ENCODE assay signal across 9 mouse cellular contexts in the genomic region with DNA sequence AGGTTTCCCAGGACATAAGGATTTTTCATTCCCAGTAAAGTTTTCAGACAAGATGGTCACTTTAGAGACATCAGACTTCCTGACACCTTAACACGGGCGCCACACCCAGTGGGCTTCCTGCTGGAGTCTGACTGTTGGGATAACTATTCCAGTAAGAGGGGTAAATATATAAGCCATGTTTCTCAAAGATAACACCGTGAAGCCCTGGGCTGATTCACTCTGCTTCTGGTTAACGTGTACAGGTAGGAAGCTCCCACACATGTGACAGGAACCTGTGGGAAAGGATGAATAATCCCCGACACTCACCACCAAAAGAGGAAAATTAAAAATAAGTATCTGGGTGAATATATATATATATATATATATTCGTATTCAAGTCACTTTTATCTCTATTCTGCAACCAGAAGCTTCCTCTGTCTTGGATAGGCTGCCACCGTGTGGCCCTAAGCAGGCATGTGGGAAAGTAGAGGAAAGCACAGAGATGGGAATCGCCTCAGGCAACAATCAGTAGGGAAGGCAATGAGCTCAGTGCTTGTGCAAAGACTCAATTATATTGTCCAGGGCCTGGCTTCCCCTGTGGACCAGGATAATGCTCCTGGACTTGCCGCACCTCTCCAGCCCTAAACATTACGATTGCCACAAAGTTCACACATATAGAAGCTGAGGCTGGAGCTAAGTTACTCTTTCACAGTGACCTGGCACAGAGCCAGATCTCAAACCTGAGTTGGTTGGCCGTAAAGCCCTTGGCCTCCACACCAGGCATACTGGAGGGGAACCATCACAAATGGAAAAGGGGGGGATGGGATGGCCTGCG.
DNase-seq lines count a peak whose midpoint lies in the region; ATAC-seq and TF ChIP-seq lines count a peak whose summit lies in the region.
"Had no signal": no experiment of that assay in that cellular context is flagged by ENCODE, and none has a peak within 500 bp of the region (broad histone marks: within the 10 kb centered on the region; RNA-seq: fewer than 3 reads in every experiment).

No protein-coding gene starts in this region.

- 40% methylated on average over 12 of the region's 12 CpGs for WGBS in embryonic facial prominence, embryonic 13.5 days
- 28% methylated on average over 12 of the region's 12 CpGs for WGBS in kidney, adult 2 months
- WGBS in midbrain, embryonic 16.5 days: 49% methylated on average over 12 of the region's 12 CpGs

- TF ChIP-seq POLR2A in kidney, adult 2 months (IDR thresholded peaks at IDR 0.05; ENCODE audit: low read depth, low read length): no peak

- 0 out of 2 replicates have a peak overlapping the region, but pooled peaks have one; percentile 24 for H3K27ac ChIP-seq in embryonic facial prominence, embryonic 13.5 days
- no peak overlapping the region for H3K27ac ChIP-seq in kidney, adult 2 months (ENCODE audit: insufficient read depth, low read depth, low read length)
- no peak overlapping the region for H3K27ac ChIP-seq in midbrain, embryonic 16.5 days (ENCODE audit: low read length)
- H3K27ac ChIP-seq: macrophage had no signal

- no peak overlapping the region for H3K9ac ChIP-seq in embryonic facial prominence, embryonic 13.5 days
- H3K9ac ChIP-seq in midbrain, embryonic 16.5 days (ENCODE audit: low read depth, low read length): no peak overlapping the region

- no peak; the same call in 1 of the 2 replicates for ATAC-seq in embryonic facial prominence, embryonic 13.5 days (ENCODE audit: insufficient number of reproducible peaks, insufficient read depth, low FRiP score, low TSS enrichment, low read depth)
- peak; percentile 82 for ATAC-seq in midbrain, embryonic 16.5 days

- peak; percentile 86 for DNase-seq in embryo, embryonic 10 days (ENCODE audit: low spot score)
- no peak for DNase-seq in embryo, embryonic 9.5 days (ENCODE audit: extremely low spot score)
- peak; percentile 33 for DNase-seq in heart, adult 8-10 months (ENCODE audit: low spot score)
- DNase-seq in kidney, adult 2 months: peak; percentile 80
- DNase-seq in left cerebral cortex, postnatal 36 days (ENCODE audit: low spot score in 2 of 2): peak; percentile 73 to 76
- peak; percentile 70 for DNase-seq in testis, postnatal 10 days (ENCODE audit: low spot score)

- intact Hi-C loops in left cerebral cortex, postnatal 36 days (cut with DNase I): loop anchor here (2.0 to 5.0 kb wide), 2 partner anchors 289 to 525 kb away; no protein-coding TSS in a partner anchor

- H3K36me3 ChIP-seq in embryonic facial prominence, embryonic 13.5 days: no peaks in the 10 kb centered on the region
- H3K36me3 ChIP-seq in kidney, adult 2 months (ENCODE audit: control insufficient read depth, insufficient read depth, low read length): no peaks in the 10 kb centered on the region
- H3K36me3 ChIP-seq in midbrain, embryonic 16.5 days (ENCODE audit: control insufficient read depth, insufficient read depth, low read length): no peaks in the 10 kb centered on the region

- H3K27me3 ChIP-seq in embryonic facial prominence, embryonic 13.5 days: no peaks in the 10 kb centered on the region
- H3K27me3 ChIP-seq in kidney, adult 2 months (replicated peaks; ENCODE audit: control insufficient read depth, insufficient read depth, low read length): no peaks in the 10 kb centered on the region
- peaks cover 10% of the 10 kb centered on the region for H3K27me3 ChIP-seq in midbrain, embryonic 16.5 days (ENCODE audit: control insufficient read depth, insufficient read depth, low read depth, low read length)

- peak; percentile 76 for TF ChIP-seq CTCF in kidney, adult 2 months (conservative IDR thresholded peaks at IDR 0.05; ENCODE audit: insufficient read depth, insufficient read length, low read depth, low read length)

- no peak overlapping the region for H3K4me2 ChIP-seq in embryonic facial prominence, embryonic 13.5 days
- H3K4me2 ChIP-seq in midbrain, embryonic 16.5 days (ENCODE audit: low read length): no peak overlapping the region

- no peaks in the 10 kb centered on the region for H3K9me3 ChIP-seq in embryonic facial prominence, embryonic 13.5 days
- H3K9me3 ChIP-seq in midbrain, embryonic 16.5 days (replicated peaks; ENCODE audit: control insufficient read depth, low read length, poor library complexity, severe bottlenecking): no peaks in the 10 kb centered on the region

- H3K4me3 ChIP-seq in embryonic facial prominence, embryonic 13.5 days: no peak overlapping the region
- no peak overlapping the region for H3K4me3 ChIP-seq in kidney, adult 2 months (ENCODE audit: insufficient read depth, low read depth, low read length)
- no peak overlapping the region for H3K4me3 ChIP-seq in midbrain, embryonic 16.5 days (ENCODE audit: low read depth, low read length)

- peaks cover 39% of the 10 kb centered on the region for H3K4me1 ChIP-seq in embryonic facial prominence, embryonic 13.5 days
- H3K4me1 ChIP-seq in kidney, adult 2 months (ENCODE audit: control insufficient read depth, insufficient read depth, low read length): peaks cover 4% of the 10 kb centered on the region; the same call in 1 of the 2 replicates
- H3K4me1 ChIP-seq in midbrain, embryonic 16.5 days (ENCODE audit: control insufficient read depth, insufficient read depth, low read length): 0 out of 2 replicates have a peak, but pooled peaks cover 3% of the 10 kb centered on the region
